Mouse (Mus musculus): ENCODE results near the gene Ctsd. TPM values are rescaled to one million over a fixed set of nuclear protein-coding genes. Genes with fewer than 3 reads are reported as not detected.

Gene Ctsd
- total RNA-seq, 1 experiment = 535 TPM

- TF ChIP-seq ZNF384 (IDR thresholded peaks at IDR 0.05; ENCODE audit: low read depth, low read length) = no peak
- no peak for TF ChIP-seq CHD2 (IDR thresholded peaks at IDR 0.05; ENCODE audit: low read depth, low read length)
- TF ChIP-seq HCFC1 (IDR thresholded peaks at IDR 0.05; ENCODE audit: borderline replicate concordance, insufficient read depth, low read length) = no peak
- TF ChIP-seq MAFK (IDR thresholded peaks at IDR 0.05; ENCODE audit: insufficient read depth, low read depth, low read length) = no peak
- TF ChIP-seq ZC3H11A (IDR thresholded peaks at IDR 0.05; ENCODE audit: borderline replicate concordance, low read depth, low read length) = no peak
- Histone ChIP-seq H3K4me1 (ENCODE audit: control insufficient read depth in 2 of 2, insufficient read depth in 2 of 2, low read length in 2 of 2, poor library complexity in 1 of 2) (peaks cover 0 to 13% of the 10 kb centered on the region in 2 experiments; a peak in 2 of 4 replicates), H3K27ac (ENCODE audit: insufficient read depth, low read depth, low read length, poor library complexity, severe bottlenecking) (no peak overlapping the region), H3K9ac (ENCODE audit: insufficient read depth, low read depth, low read length, poor library complexity, severe bottlenecking) (peak overlapping the region; percentile 55; the same call in 1 of the 2 replicates), H3K9me3 (ENCODE audit: control insufficient read depth, insufficient read depth, low read depth, low read length) (no peaks in the 10 kb centered on the region), H3K36me3 (ENCODE audit: control insufficient read depth, insufficient read depth, low read length, poor library complexity, severe bottlenecking) (no peaks in the 10 kb centered on the region), H3K4me3 (ENCODE audit: insufficient read depth in 1 of 2, low read depth in 1 of 2, low read length in 2 of 2, poor library complexity in 1 of 2, severe bottlenecking in 1 of 2) (0 out of 4 replicates have a peak overlapping the region, but pooled peaks of 1 of the 2 experiments have one; percentile 36)
- in situ Hi-C loops (cut with MboI; ENCODE audit: low sequenced_read_pairs in 2 of 2, unreplicated experiment in 2 of 2) = loop anchor here in 1 of 2 experiments (10.0 kb wide), 1 partner anchor 99 kb away; no protein-coding TSS in a partner anchor
- DNase-seq (ENCODE audit: low read depth, low spot score) = no peak
Observed at GRCm38 (mm10) chr7:142433623-142434022, 45.8 kb upstream of the Ctsd start.

DNA sequence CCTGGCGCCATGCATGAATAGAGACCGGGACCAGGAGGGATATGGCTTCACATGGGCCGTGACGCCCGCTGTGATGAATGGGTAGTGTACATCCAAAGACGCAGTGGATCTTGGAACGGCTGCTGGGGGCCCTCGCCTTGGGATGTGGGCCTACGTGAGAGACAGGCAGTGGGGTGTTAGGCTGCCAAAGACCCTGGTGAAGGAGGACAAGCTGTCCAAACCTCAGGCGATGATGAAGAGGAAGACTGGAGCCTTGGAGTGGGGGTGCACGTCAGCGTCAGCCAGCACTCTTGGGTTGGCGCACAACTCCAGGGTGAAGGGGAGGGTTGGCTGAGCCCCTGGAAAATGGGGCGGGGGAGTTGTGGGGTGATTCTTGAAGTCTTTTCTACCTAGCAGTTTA, 43.3 kb upstream of the Ctsd start:
- no peak for DNase-seq (ENCODE audit: low read depth, low spot score)
- Histone ChIP-seq H3K36me3 (ENCODE audit: control insufficient read depth, insufficient read depth, low read length, poor library complexity, severe bottlenecking) (no peaks in the 10 kb centered on the region), H3K4me3 (ENCODE audit: insufficient read depth in 1 of 2, low read depth in 1 of 2, low read length in 2 of 2, poor library complexity in 1 of 2, severe bottlenecking in 1 of 2) (no peak overlapping the region), H3K9me3 (ENCODE audit: control insufficient read depth, insufficient read depth, low read depth, low read length) (no peaks in the 10 kb centered on the region), H3K9ac (ENCODE audit: insufficient read depth, low read depth, low read length, poor library complexity, severe bottlenecking) (no peak overlapping the region), H3K27ac (ENCODE audit: insufficient read depth, low read depth, low read length, poor library complexity, severe bottlenecking) (no peak overlapping the region), H3K4me1 (ENCODE audit: control insufficient read depth in 2 of 2, insufficient read depth in 2 of 2, low read length in 2 of 2, poor library complexity in 1 of 2) (peaks cover 3 to 11% of the 10 kb centered on the region in 2 experiments; a peak in 2 of 4 replicates)
- no peak for TF ChIP-seq ZC3H11A (IDR thresholded peaks at IDR 0.05; ENCODE audit: borderline replicate concordance, low read depth, low read length)
- in situ Hi-C loops (cut with MboI; ENCODE audit: low sequenced_read_pairs in 2 of 2, unreplicated experiment in 2 of 2) = loop anchor here in 1 of 2 experiments (10.0 kb wide), 1 partner anchor 96 kb away; no protein-coding TSS in a partner anchor

- H3K27ac ChIP-seq (ENCODE audit: insufficient read depth, low read depth, low read length, poor library complexity, severe bottlenecking) = no peak overlapping the region
- H3K9ac ChIP-seq (ENCODE audit: insufficient read depth, low read depth, low read length, poor library complexity, severe bottlenecking) = no peak overlapping the region
- H3K4me3 ChIP-seq (ENCODE audit: insufficient read depth in 1 of 2, low read depth in 1 of 2, low read length in 2 of 2, poor library complexity in 1 of 2, severe bottlenecking in 1 of 2) = no peak overlapping the region
- TF ChIP-seq CHD2 (IDR thresholded peaks at IDR 0.05; ENCODE audit: low read depth, low read length) (no peak), ZNF384 (IDR thresholded peaks at IDR 0.05; ENCODE audit: low read depth, low read length) (no peak), MAFK (IDR thresholded peaks at IDR 0.05; ENCODE audit: insufficient read depth, low read depth, low read length) (no peak), ZC3H11A (IDR thresholded peaks at IDR 0.05; ENCODE audit: borderline replicate concordance, low read depth, low read length) (no peak), HCFC1 (IDR thresholded peaks at IDR 0.05; ENCODE audit: borderline replicate concordance, insufficient read depth, low read length) (no peak)
- in situ Hi-C loops (cut with MboI; ENCODE audit: low sequenced_read_pairs in 2 of 2, unreplicated experiment in 2 of 2) = loop anchor here in 1 of 2 experiments (10.0 kb wide), 1 partner anchor 95 kb away; no protein-coding TSS in a partner anchor
- H3K9me3 ChIP-seq (ENCODE audit: control insufficient read depth, insufficient read depth, low read depth, low read length) = no peaks in the 10 kb centered on the region
- H3K36me3 ChIP-seq (ENCODE audit: control insufficient read depth, insufficient read depth, low read length, poor library complexity, severe bottlenecking) = no peaks in the 10 kb centered on the region
- H3K4me1 ChIP-seq (ENCODE audit: control insufficient read depth in 2 of 2, insufficient read depth in 2 of 2, low read length in 2 of 2, poor library complexity in 1 of 2) = peaks cover 3 to 11% of the 10 kb centered on the region in 2 experiments; a peak in 2 of 4 replicates
- no peak for DNase-seq (ENCODE audit: low read depth, low spot score)
Observed at GRCm38 (mm10) chr7:142430160-142430678, 42.4 kb upstream of the Ctsd start.

- Histone ChIP-seq H3K27ac (ENCODE audit: insufficient read depth, low read depth, low read length, poor library complexity, severe bottlenecking) (no peak overlapping the region), H3K36me3 (ENCODE audit: control insufficient read depth, insufficient read depth, low read length, poor library complexity, severe bottlenecking) (no peaks in the 10 kb centered on the region), H3K9ac (ENCODE audit: insufficient read depth, low read depth, low read length, poor library complexity, severe bottlenecking) (no peak overlapping the region), H3K4me3 (ENCODE audit: insufficient read depth in 1 of 2, low read depth in 1 of 2, low read length in 2 of 2, poor library complexity in 1 of 2, severe bottlenecking in 1 of 2) (no peak overlapping the region), H3K4me1 (ENCODE audit: control insufficient read depth in 2 of 2, insufficient read depth in 2 of 2, low read length in 2 of 2, poor library complexity in 1 of 2) (peaks cover 2 to 3% of the 10 kb centered on the region in 2 experiments; a peak in 2 of 4 replicates), H3K9me3 (ENCODE audit: control insufficient read depth, insufficient read depth, low read depth, low read length) (no peaks in the 10 kb centered on the region)
- TF ChIP-seq HCFC1 (IDR thresholded peaks at IDR 0.05; ENCODE audit: borderline replicate concordance, insufficient read depth, low read length) = no peak
- no peak for TF ChIP-seq CHD2 (IDR thresholded peaks at IDR 0.05; ENCODE audit: low read depth, low read length)
- TF ChIP-seq MAFK (IDR thresholded peaks at IDR 0.05; ENCODE audit: insufficient read depth, low read depth, low read length) = no peak
- TF ChIP-seq ZC3H11A (IDR thresholded peaks at IDR 0.05; ENCODE audit: borderline replicate concordance, low read depth, low read length) = no peak
- TF ChIP-seq ZNF384 (IDR thresholded peaks at IDR 0.05; ENCODE audit: low read depth, low read length) = no peak
- DNase-seq (ENCODE audit: low read depth, low spot score) = peak; percentile 69
- in situ Hi-C loops (cut with MboI; ENCODE audit: low sequenced_read_pairs in 2 of 2, unreplicated experiment in 2 of 2) = loop anchor here in 1 of 2 experiments (10.0 kb wide), 1 partner anchor 247 kb away; no protein-coding TSS in a partner anchor
Observed at GRCm38 (mm10) chr7:142428213-142428612, 40.4 kb upstream of the Ctsd start.
